Mouse (Mus musculus) forebrain, embryonic 14.5 days (tissue): ENCODE data around the gene Pde4d. TPM values are rescaled to one million over a fixed set of nuclear protein-coding genes. Genes with fewer than 3 reads are reported as not detected.

Source experiments
- ATAC-seq: fragments of 200-750 bp; cut with Nextera tagmentation; 2 replicates; pipeline ENCODE4 v1.8.0; 2017; ENCODE audit warnings: mild to moderate bottlenecking, moderate library complexity
- DNase-seq: peaks from one replicate; pipeline ENCODE4 v3.0.0-alpha.2; 2015; ENCODE audit warnings: low spot score
- H3K27ac ChIP-seq: fragments of 300-500 bp; sonication (generic); 2 replicates; pipeline ENCODE4 v1.5.1; 2014; ENCODE audit warnings: low read depth, mild to moderate bottlenecking, control low read depth, low read length, moderate library complexity
- H3K27me3 ChIP-seq: fragments of 300-500 bp; sonication (generic); replicated peaks from 2 replicates; pipeline ENCODE4 v1.6.1; 2014; ENCODE audit warnings: low read length, control low read depth, mixed read lengths; ENCODE audit not compliant: control insufficient read depth, insufficient read depth
- H3K36me3 ChIP-seq: fragments of 300-500 bp; sonication (generic); 2 replicates; pipeline ENCODE4 v1.6.1; 2014; ENCODE audit warnings: low read length, control low read depth; ENCODE audit not compliant: control insufficient read depth, insufficient read depth
- H3K4me1 ChIP-seq: fragments of 300-500 bp; sonication (generic); 2 replicates; pipeline ENCODE4 v1.6.1; 2014; ENCODE audit warnings: antibody characterized with exemption, low read length, control low read depth; ENCODE audit not compliant: control insufficient read depth, insufficient read depth
- H3K4me2 ChIP-seq: fragments of 300-500 bp; sonication (generic); 2 replicates; pipeline ENCODE4 v1.6.1; 2014; ENCODE audit warnings: mild to moderate bottlenecking, control low read depth, low read length
- H3K4me3 ChIP-seq: fragments of 300-500 bp; sonication (generic); 2 replicates; pipeline ENCODE4 v1.5.1; 2014; ENCODE audit warnings: low read depth, low read length, control low read depth
- H3K9ac ChIP-seq: fragments of 300-500 bp; sonication (generic); 2 replicates; pipeline ENCODE4 v1.6.1; 2014; ENCODE audit warnings: mild to moderate bottlenecking, low read length, control low read depth, moderate library complexity
- H3K9me3 ChIP-seq: fragments of 300-500 bp; sonication (generic); replicated peaks from 2 replicates; pipeline ENCODE4 v1.6.1; 2016; ENCODE audit warnings: low read length, control low read depth, mixed read lengths; ENCODE audit not compliant: control insufficient read depth
- WGBS: fragments of 180-500 bp; shearing (Covaris S2); extraction: QIAGEN DNeasy Blood & Tissue Kit; methylation state at CpG from one replicate; pipeline ENCODE4 v1.1.7; 2014; 5-methylcytosine and 5-hydroxymethylcytosine counted together
- polyA plus RNA-seq: library from polyadenylated mRNA; unstranded; fragments of >200 nt; fragmentation: Nextera tagmentation; extraction: Ambion mirVana; gene quantifications from 2 replicates; pipeline ENCODE4 v1.2.1, GENCODE M21; 2014

The Pde4d gene
- polyA plus RNA-seq, 1 experiment from 2014 or later = 13.7 TPM

DNA sequence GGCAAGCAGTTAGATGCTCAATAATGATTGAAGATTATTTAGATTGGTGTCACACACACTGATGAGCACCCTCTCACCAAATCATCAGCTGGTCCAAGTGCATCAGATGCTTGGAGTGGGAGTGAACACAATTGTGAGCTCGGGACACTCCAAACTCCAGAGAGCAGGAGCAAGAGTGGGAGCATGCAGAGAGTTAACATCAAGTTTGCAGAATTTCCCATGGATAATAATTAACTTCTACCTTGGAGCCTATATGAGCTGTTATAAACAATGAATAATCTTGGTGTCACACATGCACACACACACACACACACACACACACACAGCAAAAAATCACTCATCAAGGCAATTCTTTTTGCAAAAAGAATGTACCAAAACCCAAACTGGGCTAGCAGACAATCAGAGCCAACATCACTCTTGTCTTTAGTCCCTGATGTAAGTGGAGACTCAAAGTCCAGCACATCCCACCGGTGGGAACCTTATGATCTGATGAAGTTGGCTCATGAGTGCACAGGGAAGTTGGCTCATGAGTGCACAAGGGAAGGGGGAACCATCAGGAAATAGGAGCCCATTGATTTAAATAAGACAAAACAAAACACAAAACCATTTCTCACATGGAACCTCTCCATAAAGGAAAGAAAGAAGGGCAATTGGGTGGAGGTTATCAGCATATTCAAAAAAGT, 1391.5 kb downstream of the Pde4d start:
- no peak overlapping the region for H3K27ac ChIP-seq
- no peak for ATAC-seq
- 85% methylated on average over 2 of the region's 2 CpGs for WGBS

DNA sequence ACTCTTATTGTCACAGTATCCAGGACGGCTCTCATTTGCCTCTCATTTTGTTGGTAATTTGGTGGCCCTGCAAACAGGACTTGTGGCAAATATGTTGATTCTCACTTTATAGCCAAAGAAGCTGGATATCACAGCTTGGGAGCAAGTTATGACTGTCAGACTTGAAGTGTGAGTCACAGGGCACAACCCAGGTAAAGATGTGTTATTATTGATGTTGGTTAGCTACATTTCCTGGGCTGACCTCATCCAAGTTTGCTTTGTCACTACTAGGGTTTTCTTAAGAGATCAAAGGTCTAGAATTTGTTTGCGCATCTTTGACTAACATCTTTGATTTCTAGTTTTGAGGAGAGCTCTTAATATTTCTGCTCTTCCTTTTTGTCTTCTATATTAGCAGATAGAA, 1393.2 kb downstream of the Pde4d start:
- Histone ChIP-seq H3K4me1 (no peaks in the 10 kb centered on the region), H3K9ac (no peak overlapping the region), H3K4me2 (no peak overlapping the region), H3K9me3 (no peaks in the 10 kb centered on the region), H3K27ac (no peak overlapping the region), H3K27me3 (no peaks in the 10 kb centered on the region), H3K4me3 (no peak overlapping the region), H3K36me3 (no peaks in the 10 kb centered on the region)
- ATAC-seq = no peak
- no peak for DNase-seq
- WGBS = 97% methylated on average over 2 of the region's 2 CpGs

More for the DNA sequence above, 1391.5 kb downstream of the Pde4d start:
- Histone ChIP-seq H3K36me3 (no peaks in the 10 kb centered on the region), H3K9ac (no peak overlapping the region), H3K4me1 (no peaks in the 10 kb centered on the region), H3K4me2 (no peak overlapping the region), H3K9me3 (no peaks in the 10 kb centered on the region), H3K27me3 (no peaks in the 10 kb centered on the region), H3K4me3 (no peak overlapping the region)
- DNase-seq = no peak

DNA sequence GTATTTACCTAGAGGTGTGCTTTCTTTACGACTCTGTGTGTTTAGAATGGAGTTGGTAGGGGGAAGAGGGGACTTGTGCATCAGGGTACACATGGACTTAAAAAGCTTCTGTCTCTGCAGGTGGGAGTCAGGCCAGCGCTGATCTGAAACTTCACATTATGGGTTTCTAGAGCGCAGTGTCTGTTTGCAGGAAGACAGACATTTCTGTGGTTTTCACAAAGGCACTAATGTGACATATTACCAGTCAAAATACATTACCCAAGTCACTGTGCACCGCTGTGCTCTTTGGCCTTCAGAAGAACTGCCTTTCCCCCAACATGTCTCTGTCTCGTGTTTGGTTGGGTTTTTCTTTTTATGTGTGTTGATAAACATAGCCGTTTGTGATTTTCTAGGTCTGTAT, 1395.1 kb downstream of the Pde4d start:
- Histone ChIP-seq H3K4me3 (no peak overlapping the region), H3K4me1 (no peaks in the 10 kb centered on the region), H3K9me3 (no peaks in the 10 kb centered on the region), H3K4me2 (no peak overlapping the region), H3K27ac (no peak overlapping the region), H3K27me3 (no peaks in the 10 kb centered on the region), H3K36me3 (no peaks in the 10 kb centered on the region), H3K9ac (no peak overlapping the region)
- DNase-seq (no peak), ATAC-seq (no peak)
- 94% methylated on average over 6 of the region's 6 CpGs for WGBS

GRCm38 (mm10) chr13:109863826-109864225, 1414.1 kb downstream of the Pde4d start:
- no peak overlapping the region for H3K9ac ChIP-seq
- no peak overlapping the region for H3K4me3 ChIP-seq
- no peaks in the 10 kb centered on the region for H3K9me3 ChIP-seq
- 80% methylated on average over 1 of the region's 1 CpGs for WGBS
- ATAC-seq (no peak), DNase-seq (no peak)
- no peaks in the 10 kb centered on the region for H3K27me3 ChIP-seq
- no peak overlapping the region for H3K4me2 ChIP-seq
- H3K27ac ChIP-seq = no peak overlapping the region
- H3K36me3 ChIP-seq = no peaks in the 10 kb centered on the region
- no peaks in the 10 kb centered on the region for H3K4me1 ChIP-seq

- no peaks in the 10 kb centered on the region for H3K36me3 ChIP-seq
- WGBS = 90% methylated on average over 6 of the region's 6 CpGs
- no peak overlapping the region for H3K4me2 ChIP-seq
- no peak overlapping the region for H3K4me3 ChIP-seq
- H3K27ac ChIP-seq = no peak overlapping the region
- H3K4me1 ChIP-seq = no peaks in the 10 kb centered on the region
- no peak overlapping the region for H3K9ac ChIP-seq
- H3K27me3 ChIP-seq = no peaks in the 10 kb centered on the region
- DNase-seq (no peak), ATAC-seq (no peak)
- no peaks in the 10 kb centered on the region for H3K9me3 ChIP-seq
These were observed 1414.6 kb downstream of the Pde4d start for GRCm38 (mm10) chr13:109864311-109864710.

DNA sequence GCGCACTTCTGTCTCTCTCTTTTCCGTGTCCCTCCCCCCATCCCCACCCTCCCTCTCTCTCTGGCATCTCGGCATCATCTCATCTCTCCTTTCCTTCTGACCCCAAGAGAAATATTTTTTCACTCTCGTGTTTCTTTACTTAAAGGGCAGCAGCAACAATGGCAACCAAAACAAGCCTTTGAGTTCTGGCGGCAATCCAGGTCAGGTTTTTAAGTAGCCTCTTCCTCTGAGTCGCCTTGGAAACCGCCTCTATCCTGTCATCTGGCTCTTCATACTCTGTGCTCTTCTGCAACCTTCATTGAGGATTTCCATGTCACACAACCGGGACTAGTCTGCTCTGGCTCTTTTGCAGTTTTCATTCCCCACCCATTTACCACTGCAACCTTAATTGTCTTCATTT, 1430.6 kb downstream of the Pde4d start:
- Histone ChIP-seq H3K4me1 (no peaks in the 10 kb centered on the region), H3K4me3 (no peak overlapping the region), H3K27ac (no peak overlapping the region), H3K27me3 (no peaks in the 10 kb centered on the region), H3K9me3 (no peaks in the 10 kb centered on the region), H3K9ac (no peak overlapping the region), H3K4me2 (no peak overlapping the region), H3K36me3 (no peaks in the 10 kb centered on the region)
- 68% methylated on average over 8 of the region's 8 CpGs for WGBS
- no peak for DNase-seq
- no peak for ATAC-seq

DNA sequence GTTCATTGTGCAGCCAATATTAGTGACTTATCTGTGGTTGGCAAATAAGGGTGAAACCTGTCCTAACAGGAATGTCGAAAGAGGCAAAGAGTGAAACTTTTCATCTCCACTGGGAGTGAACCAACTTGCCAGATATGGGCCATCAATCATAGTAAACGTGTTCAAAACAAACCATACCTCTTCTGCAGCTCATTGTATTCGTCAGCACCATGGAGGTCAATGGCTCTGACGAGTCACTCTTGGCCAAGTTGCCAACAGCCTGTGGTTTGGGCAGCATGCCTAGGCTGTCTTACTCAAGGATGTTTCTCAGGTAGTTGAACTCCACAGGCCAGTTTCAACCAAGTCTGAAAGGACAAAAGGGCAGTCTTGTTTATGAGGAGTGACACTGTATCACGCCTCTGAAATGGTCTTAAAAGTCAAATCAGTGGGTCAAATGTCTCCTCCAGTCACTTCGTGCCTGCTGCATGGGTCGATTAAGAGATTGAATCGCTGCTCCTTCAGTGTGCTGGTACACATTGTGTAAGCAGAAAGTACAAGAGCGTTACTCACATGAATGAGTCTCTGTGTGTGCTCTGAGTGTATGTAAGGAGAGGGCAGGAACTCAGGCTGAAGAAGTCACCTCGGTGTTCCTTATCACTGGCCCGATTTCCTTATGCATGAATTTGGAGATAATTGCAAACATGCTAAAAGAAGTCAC, 1431.6 kb downstream of the Pde4d start:
- Histone ChIP-seq H3K4me2 (no peak overlapping the region), H3K4me3 (no peak overlapping the region), H3K36me3 (no peaks in the 10 kb centered on the region), H3K27me3 (no peaks in the 10 kb centered on the region), H3K9me3 (no peaks in the 10 kb centered on the region), H3K27ac (no peak overlapping the region), H3K4me1 (no peaks in the 10 kb centered on the region), H3K9ac (no peak overlapping the region)
- ATAC-seq (no peak), DNase-seq (no peak)
- 87% methylated on average over 11 of the region's 11 CpGs for WGBS

DNA sequence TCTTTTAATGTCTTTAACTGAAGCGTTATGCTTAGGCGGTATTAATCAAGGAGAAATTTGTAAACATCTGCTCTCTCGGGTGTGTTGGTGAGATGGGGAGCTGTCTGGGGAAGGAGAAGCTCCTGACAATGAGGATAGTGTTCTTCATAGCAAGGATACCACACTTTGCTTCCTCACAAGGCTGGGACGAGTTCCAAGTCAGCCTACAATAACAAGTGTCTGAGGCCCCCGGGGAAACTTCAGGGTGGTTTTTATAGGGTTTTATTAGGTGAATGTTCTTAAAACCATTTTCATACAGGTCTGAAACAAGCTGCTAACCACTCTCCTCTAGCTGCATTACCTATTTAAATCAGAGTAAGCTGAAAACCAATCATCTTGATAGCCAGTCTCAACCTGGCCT, 1433.9 kb downstream of the Pde4d start:
- Histone ChIP-seq H3K9me3 (no peaks in the 10 kb centered on the region), H3K9ac (no peak overlapping the region), H3K27ac (no peak overlapping the region), H3K4me1 (no peaks in the 10 kb centered on the region), H3K4me2 (no peak overlapping the region), H3K4me3 (no peak overlapping the region), H3K27me3 (no peaks in the 10 kb centered on the region), H3K36me3 (no peaks in the 10 kb centered on the region)
- DNase-seq = no peak
- ATAC-seq = no peak
- 75% methylated on average over 5 of the region's 5 CpGs for WGBS

DNA sequence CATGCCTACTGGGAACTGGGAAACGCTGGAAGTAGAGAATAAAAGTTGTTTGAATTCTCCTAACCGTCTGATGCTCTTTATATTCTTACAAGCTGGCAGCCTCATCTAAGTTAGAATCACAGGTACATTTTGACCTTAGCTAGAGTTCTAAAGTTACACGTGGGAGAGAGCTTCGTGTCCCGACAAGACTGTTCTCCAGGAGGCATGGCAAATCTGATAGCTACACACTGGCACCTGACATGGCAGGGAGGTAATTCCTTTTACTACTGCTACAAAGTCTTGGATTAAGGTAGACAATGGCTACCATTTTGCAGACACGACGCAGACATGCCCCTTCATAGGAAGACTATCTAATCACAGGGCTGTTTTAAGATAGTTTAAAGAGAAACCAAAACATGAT, 1435.1 kb downstream of the Pde4d start:
- Histone ChIP-seq H3K4me3 (no peak overlapping the region), H3K4me1 (no peaks in the 10 kb centered on the region), H3K36me3 (no peaks in the 10 kb centered on the region), H3K4me2 (no peak overlapping the region), H3K27ac (no peak overlapping the region), H3K27me3 (no peaks in the 10 kb centered on the region), H3K9ac (no peak overlapping the region), H3K9me3 (no peaks in the 10 kb centered on the region)
- 92% methylated on average over 7 of the region's 7 CpGs for WGBS
- no peak for DNase-seq
- ATAC-seq = no peak
